Mouse (Mus musculus) neural tube, embryonic 15.5 days (tissue): Measurements from ENCODE around the gene Chn2. TPM values are rescaled to one million over a fixed set of nuclear protein-coding genes. Genes with fewer than 3 reads are reported as not detected.

Experiments used
- ATAC-seq: fragments of 200-750 bp; cut with Nextera tagmentation; 2 replicates; pipeline ENCODE4 v1.8.0; 2017; ENCODE audit warnings: mild to moderate bottlenecking, moderate TSS enrichment, moderate library complexity; ENCODE audit not compliant: low FRiP score
- H3K27ac ChIP-seq: fragments of 300-500 bp; sonication (generic); replicated peaks from 2 replicates; pipeline ENCODE4 v1.5.1; 2015; ENCODE audit warnings: mild to moderate bottlenecking, inconsistent platforms
- H3K27me3 ChIP-seq: fragments of 300-500 bp; sonication (generic); replicated peaks from 2 replicates; pipeline ENCODE4 v1.6.1; 2015; ENCODE audit warnings: inconsistent platforms
- H3K36me3 ChIP-seq: fragments of 300-500 bp; sonication (generic); 2 replicates; pipeline ENCODE4 v1.6.1; 2015; ENCODE audit warnings: inconsistent platforms
- H3K4me1 ChIP-seq: fragments of 300-500 bp; sonication (generic); 2 replicates; pipeline ENCODE4 v1.6.1; 2015; ENCODE audit warnings: inconsistent platforms
- H3K4me2 ChIP-seq: fragments of 300-500 bp; sonication (generic); 2 replicates; pipeline ENCODE4 v1.6.1; 2015; ENCODE audit warnings: inconsistent platforms, mild to moderate bottlenecking, moderate library complexity
- H3K4me3 ChIP-seq: fragments of 300-500 bp; sonication (generic); replicated peaks from 2 replicates; pipeline ENCODE4 v1.5.1; 2015; ENCODE audit warnings: mild to moderate bottlenecking, inconsistent platforms
- H3K9ac ChIP-seq: fragments of 300-500 bp; sonication (generic); replicated peaks from 2 replicates; pipeline ENCODE4 v1.6.1; 2015; ENCODE audit warnings: mild to moderate bottlenecking, inconsistent platforms
- H3K9me3 ChIP-seq: fragments of 300-500 bp; sonication (generic); replicated peaks from 2 replicates; pipeline ENCODE4 v1.6.1; 2016; ENCODE audit warnings: inconsistent platforms
- WGBS: fragments of 180-500 bp; shearing (Covaris S2); methylation state at CpG from one replicate; pipeline ENCODE4 v1.1.7; 2015; ENCODE audit warnings: mixed read lengths; 5-methylcytosine and 5-hydroxymethylcytosine counted together
- polyA plus RNA-seq: library from polyadenylated mRNA; unstranded; fragments of >200 nt; fragmentation: Nextera tagmentation; extraction: Ambion mirVana; gene quantifications from 2 replicates; pipeline ENCODE4 v1.2.1, GENCODE M21; 2015

Gene Chn2
- polyA plus RNA-seq, 1 experiment from 2014 or later, result 17.6 TPM

DNA sequence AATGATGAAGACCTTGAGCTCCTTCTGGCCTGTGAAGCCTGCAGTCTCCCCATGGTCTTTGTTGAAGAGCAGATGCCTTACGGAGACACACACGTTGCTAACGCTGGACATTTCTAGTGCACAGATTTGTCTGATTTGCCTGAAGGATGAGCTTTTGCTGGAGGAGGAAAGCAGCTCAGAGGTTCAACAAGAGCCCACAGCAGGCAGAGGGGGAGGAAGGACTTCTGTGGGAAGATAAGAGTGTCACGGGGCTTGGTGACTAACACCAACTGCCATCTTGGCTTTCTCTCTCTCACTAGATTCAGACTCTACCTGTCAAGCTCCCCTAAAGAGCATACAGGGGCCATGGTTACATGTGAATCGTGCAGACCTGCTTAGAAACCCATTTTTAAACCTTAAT is 37.3 kb downstream of the Chn2 start:
- no peak overlapping the region for H3K9ac ChIP-seq
- no peak for ATAC-seq
- no peak overlapping the region for H3K27ac ChIP-seq
- no peaks in the 10 kb centered on the region for H3K9me3 ChIP-seq
- H3K36me3 ChIP-seq, result no peaks in the 10 kb centered on the region
- H3K27me3 ChIP-seq, result no peaks in the 10 kb centered on the region
- 92% methylated on average over 5 of the region's 5 CpGs for WGBS
- peaks cover 20% of the 10 kb centered on the region for H3K4me1 ChIP-seq
- H3K4me3 ChIP-seq, result no peak overlapping the region
- no peak overlapping the region for H3K4me2 ChIP-seq

DNA sequence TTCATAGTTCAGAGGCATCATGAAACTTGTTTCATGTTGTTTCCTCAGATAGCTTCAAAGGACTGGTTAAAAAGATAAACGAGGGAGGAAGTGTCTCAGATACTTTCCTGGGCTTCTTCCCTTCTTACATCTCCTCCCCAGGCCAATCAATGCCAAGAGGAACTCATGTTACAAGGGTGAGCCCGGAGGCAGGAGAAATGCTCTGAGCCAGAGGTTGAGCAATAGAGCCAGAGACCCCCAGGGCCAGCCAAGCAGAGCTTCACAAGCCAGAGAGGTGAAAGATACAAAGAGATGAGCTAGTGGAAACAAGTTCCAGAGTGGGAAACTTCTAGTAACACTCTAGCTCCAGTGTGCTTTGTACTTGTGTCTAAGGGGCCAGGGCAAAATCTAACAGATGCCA is 38.9 kb downstream of the Chn2 start:
- ATAC-seq, result no peak
- peaks cover 17% of the 10 kb centered on the region for H3K4me1 ChIP-seq
- no peaks in the 10 kb centered on the region for H3K27me3 ChIP-seq
- 69% methylated on average over 2 of the region's 2 CpGs for WGBS
- H3K9me3 ChIP-seq, result no peaks in the 10 kb centered on the region
- no peaks in the 10 kb centered on the region for H3K36me3 ChIP-seq
- H3K9ac ChIP-seq, result no peak overlapping the region
- H3K4me3 ChIP-seq, result no peak overlapping the region
- no peak overlapping the region for H3K27ac ChIP-seq
- H3K4me2 ChIP-seq, result no peak overlapping the region

DNA sequence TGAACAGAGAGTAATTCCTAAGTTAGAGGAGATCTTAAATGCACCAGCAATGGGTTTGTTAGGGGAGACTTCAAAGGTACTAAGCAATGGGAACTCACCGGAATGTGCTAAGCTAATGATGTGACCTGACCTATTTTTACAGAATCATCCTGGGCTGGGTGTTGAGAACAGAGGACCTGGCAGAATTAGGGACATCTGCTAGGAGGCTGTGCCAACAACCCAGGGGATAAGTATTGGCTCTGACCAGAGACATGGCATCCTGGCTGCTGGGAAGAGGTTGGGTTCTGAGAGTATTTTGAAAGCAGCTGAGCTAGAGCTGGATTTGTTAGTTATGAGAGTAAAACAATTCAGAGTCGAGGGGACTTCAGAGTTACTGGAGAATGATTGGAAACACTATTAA is 40.5 kb downstream of the Chn2 start:
- peaks cover 5% of the 10 kb centered on the region for H3K4me1 ChIP-seq
- no peaks in the 10 kb centered on the region for H3K27me3 ChIP-seq
- no peak overlapping the region for H3K4me3 ChIP-seq
- H3K9me3 ChIP-seq, result no peaks in the 10 kb centered on the region
- no peaks in the 10 kb centered on the region for H3K36me3 ChIP-seq
- H3K27ac ChIP-seq, result no peak overlapping the region
- WGBS, result 86% methylated on average over 2 of the region's 2 CpGs
- H3K9ac ChIP-seq, result no peak overlapping the region
- no peak overlapping the region for H3K4me2 ChIP-seq
- no peak for ATAC-seq

DNA sequence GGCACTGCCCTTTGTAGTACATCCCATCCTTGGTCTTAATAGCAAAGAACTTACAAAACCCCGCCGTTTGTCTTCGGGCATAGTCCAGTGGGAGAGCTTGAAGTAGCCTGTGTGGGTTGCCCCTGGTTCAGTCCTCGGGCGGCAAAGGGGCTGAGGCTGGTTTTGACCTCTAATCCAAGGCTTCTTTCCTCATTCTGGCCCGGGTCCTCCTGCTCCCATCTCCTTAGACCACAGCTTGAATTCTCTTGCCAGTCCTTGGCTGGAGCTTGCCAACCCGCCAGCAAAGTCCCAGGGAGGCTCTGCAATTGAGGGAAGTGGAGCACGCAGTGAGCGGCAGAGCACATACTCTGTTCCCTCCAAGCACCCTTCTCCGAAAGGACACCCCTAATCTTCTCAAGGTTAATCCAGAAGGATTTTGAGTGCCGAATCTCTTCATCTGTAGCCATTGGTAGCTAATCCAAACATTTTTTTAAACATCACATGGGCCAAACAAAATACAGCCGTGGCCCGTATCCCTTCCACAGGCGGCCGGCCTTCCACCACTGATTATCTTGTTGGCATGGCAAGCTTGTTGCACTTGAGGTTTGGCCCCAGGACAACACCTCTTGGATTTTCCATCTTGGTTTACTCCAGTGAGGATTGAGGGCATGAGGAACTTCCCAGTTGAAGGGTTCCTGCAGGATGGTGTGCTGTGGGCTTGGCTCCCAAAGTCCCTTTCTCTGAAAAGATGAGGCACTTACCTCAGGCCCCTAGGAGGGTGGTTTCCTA is 41.3 kb downstream of the Chn2 start:
- no peaks in the 10 kb centered on the region for H3K36me3 ChIP-seq

DNA sequence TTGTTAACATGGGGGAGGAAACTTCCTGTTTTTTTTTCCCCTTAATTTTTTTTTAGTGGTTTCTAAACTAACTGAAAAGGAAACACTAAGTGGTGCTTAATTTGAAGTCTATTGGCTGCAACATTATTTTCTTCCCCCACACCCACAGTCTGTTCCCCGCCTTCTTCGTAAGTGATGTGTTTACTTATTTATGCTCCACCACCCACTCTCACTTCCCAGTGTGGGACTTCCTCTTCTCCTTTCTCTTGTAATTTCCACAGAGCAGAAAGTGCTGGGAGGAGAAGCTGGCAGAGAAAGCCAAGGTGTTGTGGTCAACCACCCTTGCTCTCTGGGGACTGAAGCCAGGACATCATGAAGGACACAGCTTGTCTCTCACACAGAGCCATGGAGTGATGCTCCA is 43.2 kb downstream of the Chn2 start:
- H3K4me1 ChIP-seq, result no peaks in the 10 kb centered on the region
- H3K9ac ChIP-seq, result no peak overlapping the region
- H3K4me2 ChIP-seq, result no peak overlapping the region
- H3K27ac ChIP-seq, result no peak overlapping the region
- no peaks in the 10 kb centered on the region for H3K9me3 ChIP-seq
- H3K36me3 ChIP-seq, result no peaks in the 10 kb centered on the region
- H3K4me3 ChIP-seq, result no peak overlapping the region
- ATAC-seq, result no peak
- no peaks in the 10 kb centered on the region for H3K27me3 ChIP-seq
- WGBS, result 67% methylated on average over 2 of the region's 2 CpGs

More for the DNA sequence above, 41.3 kb downstream of the Chn2 start:
- Histone ChIP-seq H3K9ac (no peak overlapping the region), H3K4me3 (no peak overlapping the region), H3K27me3 (no peaks in the 10 kb centered on the region), H3K9me3 (no peaks in the 10 kb centered on the region), H3K4me1 (no peaks in the 10 kb centered on the region), H3K27ac (no peak overlapping the region), H3K4me2 (no peak overlapping the region)
- ATAC-seq, result no peak
- 95% methylated on average over 15 of the region's 15 CpGs for WGBS

DNA sequence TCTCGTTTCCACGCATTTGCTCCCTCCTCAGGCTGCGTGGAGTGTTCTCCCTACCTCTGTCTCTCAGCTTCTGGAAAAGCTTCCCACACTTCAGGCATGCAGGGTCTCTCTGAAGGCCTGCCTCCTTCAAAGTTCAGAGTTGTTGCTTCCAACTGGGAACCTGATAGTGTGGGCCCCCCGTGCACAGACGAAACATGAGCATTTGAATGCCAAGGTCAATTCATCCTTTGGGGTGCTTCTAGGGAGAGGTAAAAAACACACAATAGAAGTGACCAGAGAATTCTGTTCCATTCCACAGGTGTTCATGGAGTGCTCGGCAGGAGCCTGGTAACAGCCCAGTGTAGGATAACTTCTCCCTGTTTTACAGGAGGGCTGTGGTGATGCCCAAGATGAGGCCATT is 44.7 kb downstream of the Chn2 start:
- Histone ChIP-seq H3K4me3 (no peak overlapping the region), H3K27me3 (no peaks in the 10 kb centered on the region), H3K36me3 (no peaks in the 10 kb centered on the region), H3K4me1 (no peaks in the 10 kb centered on the region), H3K9me3 (no peaks in the 10 kb centered on the region), H3K4me2 (no peak overlapping the region), H3K27ac (no peak overlapping the region), H3K9ac (no peak overlapping the region)
- ATAC-seq, result no peak
- WGBS, result 85% methylated on average over 6 of the region's 6 CpGs

DNA sequence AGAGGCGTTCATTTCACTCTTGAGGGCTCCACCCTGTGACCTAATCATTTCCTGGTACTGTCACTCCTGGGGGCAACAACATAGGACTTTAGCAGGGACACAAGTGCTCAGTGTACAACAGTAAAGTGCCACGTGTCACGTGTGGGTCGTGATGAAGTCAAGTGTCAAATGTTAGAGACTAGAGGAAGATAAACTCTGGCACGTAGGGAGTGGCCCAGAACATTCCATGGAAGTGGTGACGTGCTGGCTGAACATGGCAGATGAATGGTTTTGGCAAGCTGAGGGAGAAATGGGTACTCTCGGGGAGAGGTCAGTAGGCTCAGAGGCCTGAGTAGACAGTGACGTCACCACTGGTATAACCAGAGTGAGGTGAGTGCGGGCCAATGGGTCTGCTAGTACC is 45.7 kb downstream of the Chn2 start:
- H3K27ac ChIP-seq, result no peak overlapping the region
- H3K27me3 ChIP-seq, result no peaks in the 10 kb centered on the region
- ATAC-seq, result no peak
- H3K4me2 ChIP-seq, result no peak overlapping the region
- no peaks in the 10 kb centered on the region for H3K9me3 ChIP-seq
- WGBS, result 81% methylated on average over 9 of the region's 9 CpGs
- no peak overlapping the region for H3K4me3 ChIP-seq
- no peaks in the 10 kb centered on the region for H3K4me1 ChIP-seq
- H3K36me3 ChIP-seq, result no peaks in the 10 kb centered on the region
- H3K9ac ChIP-seq, result no peak overlapping the region

DNA sequence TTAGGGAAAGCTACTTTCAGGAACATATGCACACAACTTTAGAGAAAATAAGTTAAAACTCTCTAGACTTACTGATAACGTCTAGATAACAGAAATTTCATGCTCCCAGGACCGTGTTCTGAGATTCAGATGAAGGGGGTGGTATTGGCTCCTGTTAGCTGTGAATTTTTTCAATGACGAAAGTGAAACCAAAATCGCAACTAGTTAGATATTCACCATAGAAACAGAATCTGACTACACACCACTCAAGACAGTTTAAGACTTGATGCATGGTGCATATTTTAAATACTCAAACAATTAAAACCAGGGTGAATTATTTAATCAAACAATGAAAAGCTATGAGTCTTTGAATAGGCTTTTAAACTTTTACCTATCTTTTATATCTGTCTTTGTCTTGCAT is 48.8 kb downstream of the Chn2 start:
- no peak overlapping the region for H3K4me3 ChIP-seq
- H3K36me3 ChIP-seq, result no peaks in the 10 kb centered on the region
- WGBS, result 90% methylated on average over 4 of the region's 4 CpGs
- ATAC-seq, result no peak
- no peaks in the 10 kb centered on the region for H3K9me3 ChIP-seq
- H3K4me1 ChIP-seq, result no peaks in the 10 kb centered on the region
- no peak overlapping the region for H3K27ac ChIP-seq
- no peak overlapping the region for H3K9ac ChIP-seq
- no peaks in the 10 kb centered on the region for H3K27me3 ChIP-seq
- H3K4me2 ChIP-seq, result no peak overlapping the region

DNA sequence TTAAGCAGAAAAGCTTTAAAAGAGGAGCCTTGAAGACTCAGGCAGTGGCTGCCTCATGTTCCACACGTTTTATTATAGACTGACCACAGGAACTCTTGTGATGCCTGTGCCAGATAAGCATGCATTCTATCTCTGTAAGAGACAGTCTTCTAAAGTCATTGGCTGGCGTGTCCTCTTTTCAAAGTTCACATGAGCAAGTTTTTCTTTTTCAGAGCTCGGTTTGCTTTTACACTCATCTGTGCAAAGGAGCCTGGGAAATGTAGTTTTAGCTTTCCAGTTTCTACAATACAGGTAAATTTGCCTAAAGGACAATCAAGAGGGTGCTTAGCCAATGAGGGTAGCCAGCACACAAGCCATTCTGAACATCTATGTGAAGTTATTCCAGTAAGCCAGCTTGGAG is 51.5 kb downstream of the Chn2 start:
- no peak overlapping the region for H3K4me3 ChIP-seq
- no peaks in the 10 kb centered on the region for H3K36me3 ChIP-seq
- H3K27me3 ChIP-seq, result no peaks in the 10 kb centered on the region
- 75% methylated on average over 3 of the region's 3 CpGs for WGBS
- H3K9ac ChIP-seq, result no peak overlapping the region
- H3K9me3 ChIP-seq, result no peaks in the 10 kb centered on the region
- no peaks in the 10 kb centered on the region for H3K4me1 ChIP-seq
- H3K4me2 ChIP-seq, result no peak overlapping the region
- H3K27ac ChIP-seq, result no peak overlapping the region
- ATAC-seq, result no peak

DNA sequence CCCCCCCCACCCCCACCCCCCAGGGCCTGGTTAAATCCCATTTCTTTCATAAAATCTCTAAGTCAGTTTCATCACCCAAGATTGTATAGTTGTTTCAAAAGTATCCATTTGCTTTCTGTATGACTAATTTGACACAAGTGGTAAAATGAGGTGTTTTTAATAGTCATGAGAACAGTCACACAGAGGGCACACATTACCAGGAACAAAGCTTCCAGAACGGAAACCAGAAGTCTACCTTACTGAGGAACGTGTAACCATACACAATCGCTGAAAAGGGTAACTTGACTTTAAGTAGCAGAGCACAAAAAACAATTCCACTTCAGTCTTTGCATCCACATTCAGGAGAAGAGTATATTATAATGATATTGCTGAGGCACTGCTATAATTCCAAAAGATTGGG is 53.6 kb downstream of the Chn2 start:
- Histone ChIP-seq H3K27me3 (no peaks in the 10 kb centered on the region), H3K9me3 (no peaks in the 10 kb centered on the region), H3K36me3 (no peaks in the 10 kb centered on the region), H3K4me2 (no peak overlapping the region), H3K4me3 (no peak overlapping the region), H3K9ac (no peak overlapping the region), H3K4me1 (no peaks in the 10 kb centered on the region), H3K27ac (no peak overlapping the region)
- ATAC-seq, result no peak
- WGBS, result 88% methylated on average over 3 of the region's 3 CpGs

DNA sequence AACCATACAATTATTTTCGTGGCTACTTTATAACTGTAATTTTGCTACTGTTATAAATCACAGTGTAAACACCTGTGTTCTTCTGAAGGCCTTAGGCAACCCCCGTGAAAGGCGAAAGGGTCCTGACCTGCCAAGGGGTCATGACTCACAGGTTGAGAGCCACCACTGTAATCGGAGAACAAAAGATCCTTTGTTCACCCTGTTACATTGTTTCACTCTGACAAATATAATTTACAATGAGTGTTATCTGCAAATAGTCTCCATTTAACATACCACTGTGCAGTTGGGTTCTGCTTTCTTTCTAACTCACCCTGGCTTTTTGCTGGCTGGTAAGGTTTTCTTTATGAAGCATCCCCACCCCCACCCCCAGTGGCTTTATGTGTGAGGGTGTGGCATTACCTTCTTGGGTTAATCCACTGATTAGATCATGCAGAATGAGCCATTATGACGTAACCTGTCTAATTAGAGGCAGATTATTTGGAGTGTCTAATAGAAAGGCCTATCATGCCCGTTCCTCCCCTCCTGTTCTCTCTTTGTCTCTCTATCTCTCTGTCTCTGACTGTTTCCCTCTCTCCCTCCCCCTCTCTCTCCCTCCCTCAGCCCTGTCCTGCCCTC is 56.9 kb downstream of the Chn2 start:
- H3K27ac ChIP-seq, result no peak overlapping the region
- no peaks in the 10 kb centered on the region for H3K27me3 ChIP-seq
- H3K9me3 ChIP-seq, result no peaks in the 10 kb centered on the region
- no peaks in the 10 kb centered on the region for H3K36me3 ChIP-seq
- WGBS, result 21% methylated on average over 6 of the region's 6 CpGs
- H3K4me1 ChIP-seq, result no peaks in the 10 kb centered on the region
- H3K4me2 ChIP-seq, result no peak overlapping the region
- H3K4me3 ChIP-seq, result no peak overlapping the region
- no peak overlapping the region for H3K9ac ChIP-seq
- no peak for ATAC-seq

DNA sequence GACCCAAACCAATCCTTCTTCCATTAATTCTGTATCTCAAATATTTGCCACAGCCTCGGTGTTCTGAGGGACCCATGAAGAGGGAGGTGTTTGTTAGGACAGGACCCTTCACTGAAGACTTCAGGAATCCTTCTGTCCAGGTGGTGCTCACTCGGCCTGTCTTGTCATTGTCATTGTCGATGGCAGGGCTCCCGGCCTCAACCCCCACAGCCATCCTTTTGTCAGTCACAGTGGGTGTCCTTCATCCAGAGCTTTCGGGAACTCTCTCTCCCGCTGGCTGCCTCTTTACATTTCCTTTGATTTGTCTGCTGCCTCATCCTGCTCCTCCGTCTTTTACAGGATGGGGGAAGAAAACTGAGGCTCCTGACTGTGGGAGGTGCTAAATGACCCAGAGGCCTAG is 57.5 kb downstream of the Chn2 start:
- H3K36me3 ChIP-seq, result no peaks in the 10 kb centered on the region
- H3K27ac ChIP-seq, result no peak overlapping the region
- H3K9me3 ChIP-seq, result no peaks in the 10 kb centered on the region
- H3K4me2 ChIP-seq, result no peak overlapping the region
- H3K27me3 ChIP-seq, result no peaks in the 10 kb centered on the region
- H3K9ac ChIP-seq, result no peak overlapping the region
- WGBS, result 12% methylated on average over 7 of the region's 7 CpGs
- H3K4me1 ChIP-seq, result no peaks in the 10 kb centered on the region
- ATAC-seq, result no peak
- no peak overlapping the region for H3K4me3 ChIP-seq
